Mouse (Mus musculus): ENCODE data around the gene Mllt6.

GRCm38 (mm10) chr11:97659267-97659989 lies 3.8 kb upstream of the Mllt6 start:
- TF ChIP-seq CTCF (IDR thresholded peaks at IDR 0.05), result no peak
- TF ChIP-seq POLR2A (IDR thresholded peaks at IDR 0.05; ENCODE audit: insufficient read depth, low read depth, low read length), result no peak
